Mouse (Mus musculus): ENCODE measurements around the gene Trim58. TPM values are rescaled to one million over a fixed set of nuclear protein-coding genes. Genes with fewer than 3 reads are reported as not detected.
A peak's percentile ranks its signal among the peaks of the same experiment; 100 is the strongest.

The Trim58 gene
- polyA plus RNA-seq, 1 experiment, result not detected

DNA sequence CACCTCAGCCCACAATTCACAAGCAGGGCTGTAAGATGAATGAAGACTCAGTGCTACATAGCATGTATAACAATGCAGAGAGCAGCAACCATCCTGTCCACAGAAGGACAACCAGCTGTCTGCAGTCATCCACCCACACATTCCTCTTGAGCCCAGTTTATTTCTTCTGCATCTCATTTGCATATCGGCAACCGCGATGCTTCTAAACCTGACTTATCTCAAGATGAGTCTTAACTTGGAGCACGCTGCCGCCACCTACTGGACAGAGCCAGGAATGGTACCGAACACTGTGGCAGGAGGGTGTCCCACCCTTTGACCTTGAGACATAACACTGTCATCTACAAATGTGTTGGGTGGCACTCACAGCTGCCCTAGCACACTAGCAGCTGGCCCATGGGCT is 3.1 kb downstream of the Trim58 start:
- Histone ChIP-seq H3K36me3 (ENCODE audit: control insufficient read depth, insufficient read depth, low read length) (no peaks in the 10 kb centered on the region), H3K4me3 (ENCODE audit: control insufficient read depth, low read depth, low read length) (no peak overlapping the region), H3K4me1 (ENCODE audit: control insufficient read depth, insufficient read depth, low read length) (peaks cover 3% of the 10 kb centered on the region), H3K27me3 (ENCODE audit: control insufficient read depth, insufficient read depth, low read length) (no peaks in the 10 kb centered on the region), H3K27ac (ENCODE audit: control insufficient read depth, insufficient read depth, low read depth, low read length) (no peak overlapping the region)
- TF ChIP-seq POLR2A (IDR thresholded peaks at IDR 0.05; ENCODE audit: control insufficient read depth, low read depth, low read length) (no peak), CTCF (IDR thresholded peaks at IDR 0.05; ENCODE audit: control insufficient read depth, insufficient read depth, insufficient replicate concordance, low read depth, low read length) (peak; percentile 92; the same call in 1 of the 2 replicates)

DNA sequence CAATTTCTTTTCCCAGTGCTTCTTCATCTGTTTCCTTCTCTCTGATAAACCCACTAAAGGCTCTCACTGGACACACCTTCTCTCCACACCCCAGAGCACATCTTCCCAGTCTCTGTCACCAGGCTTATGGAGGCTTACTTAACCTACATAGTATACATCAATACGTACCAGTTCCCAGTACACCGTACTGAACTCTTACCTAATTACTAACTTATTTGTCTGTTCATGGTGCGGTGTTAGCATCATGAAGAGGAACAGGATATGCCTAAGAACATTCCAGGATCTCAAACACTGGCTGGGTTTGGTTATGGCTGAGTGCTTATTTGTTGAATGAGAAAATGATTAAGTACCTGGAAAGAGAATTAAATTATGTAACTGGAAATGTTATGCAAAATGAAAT is 14.9 kb downstream of the Trim58 start:
- no peak for TF ChIP-seq POLR2A (IDR thresholded peaks at IDR 0.05; ENCODE audit: control insufficient read depth, low read depth, low read length)
- TF ChIP-seq CTCF (IDR thresholded peaks at IDR 0.05; ENCODE audit: control insufficient read depth, insufficient read depth, insufficient replicate concordance, low read depth, low read length), result no peak
- no peaks in the 10 kb centered on the region for H3K27me3 ChIP-seq (ENCODE audit: control insufficient read depth, insufficient read depth, low read length)
- H3K36me3 ChIP-seq (ENCODE audit: control insufficient read depth, insufficient read depth, low read length), result no peaks in the 10 kb centered on the region
- H3K4me1 ChIP-seq (ENCODE audit: control insufficient read depth, insufficient read depth, low read length), result peaks cover 3% of the 10 kb centered on the region
- H3K27ac ChIP-seq (ENCODE audit: control insufficient read depth, insufficient read depth, low read depth, low read length), result no peak overlapping the region
- H3K4me3 ChIP-seq (ENCODE audit: control insufficient read depth, low read depth, low read length), result no peak overlapping the region

DNA sequence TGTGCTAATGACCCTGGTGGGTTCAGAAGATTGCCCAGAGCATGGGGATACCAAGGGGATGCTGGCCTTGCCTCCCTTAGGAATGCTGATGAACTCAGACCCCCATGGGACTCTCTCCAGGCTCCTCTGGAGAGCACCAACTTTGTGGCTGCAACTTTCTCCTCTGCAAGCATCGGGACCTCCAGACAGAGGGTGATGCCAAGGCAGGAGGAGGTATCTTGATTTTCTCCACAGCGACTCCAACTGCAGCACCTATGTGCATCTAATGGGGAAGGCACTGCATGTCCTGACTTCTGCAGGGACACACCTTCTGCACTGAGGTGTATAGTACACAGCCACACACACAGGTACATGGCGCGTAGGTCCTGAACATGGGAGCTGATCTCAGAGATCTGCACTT is 18.3 kb downstream of the Trim58 start, which contains the start of gene Olfr322:
Olfr322 (plus strand) TSS at position 187 of the 400 bp plus-strand sequence.
- Histone ChIP-seq H3K36me3 (ENCODE audit: control insufficient read depth, insufficient read depth, low read length) (no peaks in the 10 kb centered on the region), H3K27ac (ENCODE audit: control insufficient read depth, insufficient read depth, low read depth, low read length) (no peak within 1 kb of the TSS), H3K27me3 (ENCODE audit: control insufficient read depth, insufficient read depth, low read length) (no peaks in the 10 kb centered on the region), H3K4me3 (ENCODE audit: control insufficient read depth, low read depth, low read length) (no peak within 1 kb of the TSS), H3K4me1 (ENCODE audit: control insufficient read depth, insufficient read depth, low read length) (no peaks in the 10 kb centered on the region)
- TF ChIP-seq POLR2A (IDR thresholded peaks at IDR 0.05; ENCODE audit: control insufficient read depth, low read depth, low read length) (no peak), CTCF (IDR thresholded peaks at IDR 0.05; ENCODE audit: control insufficient read depth, insufficient read depth, insufficient replicate concordance, low read depth, low read length) (no peak)

DNA sequence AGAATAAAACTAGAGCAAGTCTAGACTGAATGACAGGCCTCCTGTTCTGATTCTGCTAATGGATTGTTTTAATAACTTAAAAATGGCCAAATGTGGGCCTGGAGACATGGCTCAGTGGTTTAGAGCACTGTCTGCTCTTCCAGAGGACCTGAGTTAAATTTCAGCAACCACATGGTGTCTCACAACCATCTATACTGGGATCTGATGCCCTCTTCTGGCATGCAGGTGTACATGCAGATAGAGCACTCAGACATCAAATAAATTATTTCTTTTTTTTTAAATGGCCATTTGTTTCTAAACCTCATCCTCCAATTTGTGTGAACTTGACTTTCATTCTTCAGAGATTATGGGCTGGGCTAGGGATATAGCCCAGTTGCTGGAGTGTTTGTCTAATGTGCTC is 29.0 kb downstream of the Trim58 start:
- H3K36me3 ChIP-seq (ENCODE audit: control insufficient read depth, insufficient read depth, low read length), result no peaks in the 10 kb centered on the region
- H3K27ac ChIP-seq (ENCODE audit: control insufficient read depth, insufficient read depth, low read depth, low read length), result no peak overlapping the region
- H3K4me1 ChIP-seq (ENCODE audit: control insufficient read depth, insufficient read depth, low read length), result peaks cover 2% of the 10 kb centered on the region
- H3K4me3 ChIP-seq (ENCODE audit: control insufficient read depth, low read depth, low read length), result no peak overlapping the region
- no peaks in the 10 kb centered on the region for H3K27me3 ChIP-seq (ENCODE audit: control insufficient read depth, insufficient read depth, low read length)
- TF ChIP-seq POLR2A (IDR thresholded peaks at IDR 0.05; ENCODE audit: control insufficient read depth, low read depth, low read length) (no peak), CTCF (IDR thresholded peaks at IDR 0.05; ENCODE audit: control insufficient read depth, insufficient read depth, insufficient replicate concordance, low read depth, low read length) (no peak)

DNA sequence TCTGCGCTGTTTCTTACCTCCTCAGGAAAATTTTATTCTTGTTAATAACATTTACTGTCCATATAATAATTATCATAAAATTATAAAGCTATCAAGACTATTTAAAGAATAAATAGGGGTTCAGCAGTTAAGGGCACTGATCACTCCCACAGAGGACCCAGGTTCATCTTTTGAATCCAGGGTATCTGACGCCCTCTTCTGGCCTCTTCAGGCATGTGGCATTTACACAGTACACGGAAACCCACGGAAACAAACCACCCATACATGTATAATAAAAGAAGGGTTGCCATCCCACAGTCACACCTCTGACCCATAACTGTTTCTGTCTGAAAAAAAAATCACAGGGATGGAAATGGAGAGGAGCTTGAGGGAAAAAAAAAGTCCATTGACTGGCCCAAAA is 31.6 kb downstream of the Trim58 start:
- Histone ChIP-seq H3K36me3 (ENCODE audit: control insufficient read depth, insufficient read depth, low read length) (no peaks in the 10 kb centered on the region), H3K4me1 (ENCODE audit: control insufficient read depth, insufficient read depth, low read length) (no peaks in the 10 kb centered on the region), H3K27me3 (ENCODE audit: control insufficient read depth, insufficient read depth, low read length) (no peaks in the 10 kb centered on the region), H3K4me3 (ENCODE audit: control insufficient read depth, low read depth, low read length) (no peak overlapping the region), H3K27ac (ENCODE audit: control insufficient read depth, insufficient read depth, low read depth, low read length) (no peak overlapping the region)
- TF ChIP-seq CTCF (IDR thresholded peaks at IDR 0.05; ENCODE audit: control insufficient read depth, insufficient read depth, insufficient replicate concordance, low read depth, low read length), result no peak
- TF ChIP-seq POLR2A (IDR thresholded peaks at IDR 0.05; ENCODE audit: control insufficient read depth, low read depth, low read length), result no peak

DNA sequence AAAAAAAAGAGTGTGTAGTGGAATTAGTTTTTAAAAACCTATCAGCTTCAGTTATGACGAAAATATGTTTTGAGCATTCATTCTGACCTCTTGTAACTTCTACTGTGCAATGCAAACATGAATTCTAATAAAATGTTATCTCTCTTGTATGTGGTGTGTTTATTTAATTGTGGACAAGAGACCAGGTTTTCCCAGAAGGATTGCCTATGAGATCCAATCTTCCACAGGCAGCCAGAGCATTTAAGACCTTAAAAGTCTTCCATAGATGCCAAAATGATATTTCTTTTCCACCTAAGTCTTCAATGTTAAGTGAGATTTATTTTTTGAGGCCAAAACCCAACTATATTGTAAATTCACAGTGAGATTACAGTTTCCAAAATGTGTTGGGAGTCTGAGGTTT is 40.5 kb downstream of the Trim58 start, which contains the start of gene Olfr320:
Olfr320 (plus strand) TSS at position 301 of the 400 bp plus-strand sequence.
- Histone ChIP-seq H3K4me3 (ENCODE audit: control insufficient read depth, low read depth, low read length) (no peak within 1 kb of the TSS), H3K27me3 (ENCODE audit: control insufficient read depth, insufficient read depth, low read length) (no peaks in the 10 kb centered on the region), H3K36me3 (ENCODE audit: control insufficient read depth, insufficient read depth, low read length) (no peaks in the 10 kb centered on the region), H3K4me1 (ENCODE audit: control insufficient read depth, insufficient read depth, low read length) (no peaks in the 10 kb centered on the region), H3K27ac (ENCODE audit: control insufficient read depth, insufficient read depth, low read depth, low read length) (no peak within 1 kb of the TSS)
- no peak for TF ChIP-seq CTCF (IDR thresholded peaks at IDR 0.05; ENCODE audit: control insufficient read depth, insufficient read depth, insufficient replicate concordance, low read depth, low read length)
- TF ChIP-seq POLR2A (IDR thresholded peaks at IDR 0.05; ENCODE audit: control insufficient read depth, low read depth, low read length), result no peak

DNA sequence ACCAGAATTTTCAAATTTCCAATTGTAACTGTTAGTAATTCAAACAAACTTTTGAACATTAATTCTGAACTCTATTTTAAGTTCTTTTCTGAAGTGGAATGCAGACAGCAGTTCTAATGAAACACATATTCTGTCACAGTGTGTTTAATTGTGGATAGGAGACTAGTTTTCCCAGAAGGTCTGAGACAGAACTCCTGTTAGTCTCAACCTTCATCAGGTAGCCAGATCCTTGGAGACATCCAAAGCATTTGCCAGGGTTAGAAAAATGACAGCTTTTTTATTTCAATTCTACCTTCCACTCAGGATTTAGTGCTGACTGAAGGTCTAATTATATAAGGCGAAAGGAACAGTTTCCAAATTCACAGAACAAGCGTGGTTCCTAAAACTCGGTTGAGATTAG is 58.6 kb downstream of the Trim58 start, which contains the start of gene Olfr319:
Olfr319 (plus strand) TSS at position 301 of the 400 bp plus-strand sequence.
- Histone ChIP-seq H3K36me3 (ENCODE audit: control insufficient read depth, insufficient read depth, low read length) (no peaks in the 10 kb centered on the region), H3K4me3 (ENCODE audit: control insufficient read depth, low read depth, low read length) (no peak within 1 kb of the TSS), H3K27ac (ENCODE audit: control insufficient read depth, insufficient read depth, low read depth, low read length) (no peak within 1 kb of the TSS), H3K4me1 (ENCODE audit: control insufficient read depth, insufficient read depth, low read length) (no peaks in the 10 kb centered on the region), H3K27me3 (ENCODE audit: control insufficient read depth, insufficient read depth, low read length) (no peaks in the 10 kb centered on the region)
- TF ChIP-seq CTCF (IDR thresholded peaks at IDR 0.05; ENCODE audit: control insufficient read depth, insufficient read depth, insufficient replicate concordance, low read depth, low read length) (no peak), POLR2A (IDR thresholded peaks at IDR 0.05; ENCODE audit: control insufficient read depth, low read depth, low read length) (no peak)

Other genes starting within 250 kb of the Trim58 start
- gene 1810065E05Rik, start 219.4 kb upstream of the Trim58 start, polyA plus RNA-seq (2012; rRNA removed), result 0.81 and 4.0 TPM in 2 replicates
- not detected in 2 replicates for gene Gm12253, start 207.9 kb upstream of the Trim58 start, polyA plus RNA-seq (2012; rRNA removed)
- 218 and 223 TPM in 2 replicates for gene Lypd9, start 187.5 kb upstream of the Trim58 start, polyA plus RNA-seq (2012; rRNA removed)
- gene Olfr30, start 178.2 kb upstream of the Trim58 start, polyA plus RNA-seq (2012; rRNA removed), result 0.16 and 0.38 TPM in 2 replicates
- gene Olfr332, start 147.9 kb upstream of the Trim58 start, polyA plus RNA-seq (2012; rRNA removed), result 0.02 TPM in 1 of 2 replicates, not detected in the other
- 0.13 and 0.21 TPM in 2 replicates for gene Olfr331, start 137.9 kb upstream of the Trim58 start, polyA plus RNA-seq (2012; rRNA removed)
- 1.1 and 1.7 TPM in 2 replicates for gene Olfr330, start 105.6 kb upstream of the Trim58 start, polyA plus RNA-seq (2012; rRNA removed)
- gene Olfr329-ps, start 94.0 kb upstream of the Trim58 start, polyA plus RNA-seq (2012; rRNA removed), result 0.26 and 0.56 TPM in 2 replicates
- gene Olfr328, start 84.8 kb upstream of the Trim58 start, polyA plus RNA-seq (2012; rRNA removed), result not detected in 2 replicates
- 0.11 TPM in 1 of 2 replicates, not detected in the other for gene Olfr224, start 69.9 kb upstream of the Trim58 start, polyA plus RNA-seq (2012; rRNA removed)
- gene Olfr325, start 62.7 kb upstream of the Trim58 start, polyA plus RNA-seq (2012; rRNA removed), result 0.20 and 0.89 TPM in 2 replicates
- gene Olfr324, start 45.4 kb upstream of the Trim58 start, polyA plus RNA-seq (2012; rRNA removed), result not detected in 2 replicates
- not detected in 2 replicates for gene 2210407C18Rik, start 24.4 kb upstream of the Trim58 start, polyA plus RNA-seq (2012; rRNA removed)
- 0.57 and 2.2 TPM in 2 replicates for gene Olfr323, start 10.0 kb upstream of the Trim58 start, polyA plus RNA-seq (2012; rRNA removed)
- gene Olfr322, start 18.3 kb downstream of the Trim58 start, polyA plus RNA-seq (2012; rRNA removed), result not detected in 2 replicates
- not detected in 2 replicates for gene Olfr320, start 40.6 kb downstream of the Trim58 start, polyA plus RNA-seq (2012; rRNA removed)
- gene Olfr319, start 58.7 kb downstream of the Trim58 start, polyA plus RNA-seq (2012; rRNA removed), result not detected in 2 replicates
- 0.35 TPM in 1 of 2 replicates, not detected in the other for gene Olfr318, start 83.5 kb downstream of the Trim58 start, polyA plus RNA-seq (2012; rRNA removed)
- 0.16 and 0.96 TPM in 2 replicates for gene Olfr317, start 98.7 kb downstream of the Trim58 start, polyA plus RNA-seq (2012; rRNA removed)
- gene Olfr316, start 112.3 kb downstream of the Trim58 start, polyA plus RNA-seq (2012; rRNA removed), result 0.29 and 3.1 TPM in 2 replicates
- gene Olfr315, start 132.7 kb downstream of the Trim58 start, polyA plus RNA-seq (2012; rRNA removed), result not detected in 2 replicates
- gene Olfr314, start 142.5 kb downstream of the Trim58 start, polyA plus RNA-seq (2012; rRNA removed), result not detected in 2 replicates
- gene Fam183b, start 161.5 kb downstream of the Trim58 start, polyA plus RNA-seq (2012; rRNA removed), result 142 and 144 TPM in 2 replicates
- 0.09 and 0.42 TPM in 2 replicates for gene Olfr313, start 174.5 kb downstream of the Trim58 start, polyA plus RNA-seq (2012; rRNA removed)
- 0.02 and 0.06 TPM in 2 replicates for gene Olfr312, start 188.8 kb downstream of the Trim58 start, polyA plus RNA-seq (2012; rRNA removed)
- gene Olfr311, start 198.8 kb downstream of the Trim58 start, polyA plus RNA-seq (2012; rRNA removed), result not detected in 2 replicates
- 1.4 and 1.7 TPM in 2 replicates for gene Gm12258, start 206.7 kb downstream of the Trim58 start, polyA plus RNA-seq (2012; rRNA removed)
- gene 2810021J22Rik, start 226.8 kb downstream of the Trim58 start, polyA plus RNA-seq (2012; rRNA removed), result 3.1 and 9.7 TPM in 2 replicates